Mouse (Mus musculus) liver, embryonic 14 days (tissue): ENCODE results near the gene Defb6. TPM values are rescaled to one million over a fixed set of nuclear protein-coding genes. Genes with fewer than 3 reads are reported as not detected.

Source experiments
- polyA plus RNA-seq: library from polyadenylated mRNA; depleted of rRNA; stranded (reverse); fragments of >200 nt; gene quantifications from 2 replicates; pipeline ENCODE4 v1.2.3, GENCODE M21; 2012; rRNA removed

Defb6 gene
- polyA plus RNA-seq: not detected in 2 replicates

DNA sequence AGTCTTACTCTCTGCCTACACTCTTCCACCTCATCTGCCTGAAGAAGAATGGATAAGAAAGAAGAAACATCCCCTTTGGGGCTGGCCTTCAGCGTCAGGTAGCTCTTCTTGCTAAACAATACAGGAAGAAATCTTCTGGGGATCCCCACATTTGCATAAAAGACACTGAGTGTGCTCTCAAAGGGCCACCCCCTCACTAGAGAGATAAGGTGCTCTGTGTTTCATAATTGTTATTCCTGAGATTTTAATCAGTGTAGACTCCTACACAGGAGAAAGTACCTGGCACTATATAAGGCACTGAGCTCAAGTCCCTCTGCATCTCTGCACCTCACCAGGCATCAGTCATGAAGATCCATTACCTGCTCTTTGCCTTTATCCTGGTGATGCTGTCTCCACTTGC lies at the start of gene Defb6:
TSS of gene Defb6 (plus strand) at position 318 of the 400 bp plus-strand sequence.

DNA sequence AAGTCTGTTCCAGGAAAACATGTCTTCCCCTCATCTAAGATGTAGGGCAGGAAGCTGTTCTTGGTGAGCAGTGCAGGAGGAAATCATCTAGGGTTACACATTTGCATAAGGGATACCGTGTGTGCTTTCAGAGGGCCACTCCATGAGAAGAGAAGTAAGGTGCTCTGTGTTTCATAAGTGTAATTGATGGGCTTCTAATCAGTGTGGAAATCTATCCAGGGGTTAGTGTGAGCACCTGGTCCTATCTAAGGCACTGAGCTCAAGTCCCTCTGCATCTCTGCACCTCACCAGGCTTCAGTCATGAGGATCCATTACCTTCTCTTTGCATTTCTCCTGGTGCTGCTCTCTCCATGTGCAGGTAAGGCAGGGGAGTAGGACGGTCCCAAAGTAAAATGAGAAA lies 14.3 kb downstream of the Defb6 start, which contains the start of gene Defb46:
TSS of gene Defb46 (plus strand) at position 301 of the 400 bp plus-strand sequence.

DNA sequence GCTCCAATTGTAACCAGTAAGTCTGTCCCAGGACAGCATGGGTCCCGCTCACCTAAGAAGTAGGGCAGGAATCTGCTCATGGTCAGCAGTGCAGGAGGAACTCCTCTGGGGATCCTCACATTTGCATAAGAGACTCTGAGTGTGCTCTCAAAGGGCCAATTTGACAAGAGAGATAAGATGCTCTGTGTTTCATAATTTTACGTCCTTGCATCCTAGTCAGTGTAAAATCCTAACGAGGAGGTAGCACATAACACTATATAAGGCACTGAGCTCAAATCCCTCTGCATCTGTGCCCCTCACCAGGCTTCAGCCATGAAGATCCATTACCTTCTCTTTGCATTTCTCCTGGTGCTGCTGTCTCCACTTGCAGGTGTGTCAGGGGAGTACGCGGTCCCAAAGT lies 22.0 kb downstream of the Defb6 start, which contains the start of gene Defb5:
TSS of gene Defb5 (plus strand) at position 301 of the 400 bp plus-strand sequence.

Other genes starting within 250 kb of the Defb6 start
- gene Defb40, start 247.2 kb upstream of the Defb6 start, polyA plus RNA-seq: not detected in 2 replicates
- gene Defb37, start 234.4 kb upstream of the Defb6 start, polyA plus RNA-seq: not detected in 2 replicates
- not detected in 2 replicates for gene Defb38, start 198.9 kb upstream of the Defb6 start, polyA plus RNA-seq
- not detected in 2 replicates for gene Defb39, start 160.7 kb upstream of the Defb6 start, polyA plus RNA-seq
- gene Defb12, start 110.6 kb upstream of the Defb6 start, polyA plus RNA-seq: not detected in 2 replicates
- gene Defb34, start 101.7 kb upstream of the Defb6 start, polyA plus RNA-seq: not detected in 2 replicates
- not detected in 2 replicates for gene Gm45826, start 84.7 kb upstream of the Defb6 start, polyA plus RNA-seq
- not detected in 2 replicates for gene Defb14, start 31.1 kb upstream of the Defb6 start, polyA plus RNA-seq
- gene Defb4, start 26.8 kb upstream of the Defb6 start, polyA plus RNA-seq: not detected in 2 replicates
- not detected in 2 replicates for gene Defb46, start 14.4 kb downstream of the Defb6 start, polyA plus RNA-seq
- not detected in 2 replicates for gene Defb5, start 22.1 kb downstream of the Defb6 start, polyA plus RNA-seq
- not detected in 2 replicates for gene Defb3, start 67.9 kb downstream of the Defb6 start, polyA plus RNA-seq
- gene Defb8, start 222.1 kb downstream of the Defb6 start, polyA plus RNA-seq: not detected in 2 replicates